Mouse (Mus musculus): ENCODE results near the gene Zyg11b. TPM values are rescaled to one million over a fixed set of nuclear protein-coding genes. Genes with fewer than 3 reads are reported as not detected.

Zyg11b gene
- polyA plus RNA-seq, 1 experiment from 2014 or later: 6.3 TPM

Other genes with a start within 250 kb of the Zyg11b start
- gene Podn, start 204.7 kb downstream of the Zyg11b start, polyA plus RNA-seq (2015; fragmentation: Nextera tagmentation; extraction: Ambion mirVana): 0.05 and 0.29 TPM in 2 replicates
- 169 and 185 TPM in 2 replicates for gene Scp2, start 156.1 kb downstream of the Zyg11b start, polyA plus RNA-seq (2015; fragmentation: Nextera tagmentation; extraction: Ambion mirVana)
- 18.5 and 21.1 TPM in 2 replicates for gene Echdc2, start 135.7 kb downstream of the Zyg11b start, polyA plus RNA-seq (2015; fragmentation: Nextera tagmentation; extraction: Ambion mirVana)
- gene Zyg11a, start 83.0 kb downstream of the Zyg11b start, polyA plus RNA-seq (2015; fragmentation: Nextera tagmentation; extraction: Ambion mirVana): 0.08 TPM in 2 replicates
- 37.1 and 41.6 TPM in 2 replicates for gene Coa7, start 27.0 kb upstream of the Zyg11b start, polyA plus RNA-seq (2015; fragmentation: Nextera tagmentation; extraction: Ambion mirVana)
- gene Shisal2a, start 82.3 kb upstream of the Zyg11b start, polyA plus RNA-seq (2015; fragmentation: Nextera tagmentation; extraction: Ambion mirVana): 1.1 and 1.8 TPM in 2 replicates
- gene Gpx7, start 105.9 kb upstream of the Zyg11b start, polyA plus RNA-seq (2015; fragmentation: Nextera tagmentation; extraction: Ambion mirVana): 61.6 and 61.9 TPM in 2 replicates
- 44.4 and 45.6 TPM in 2 replicates for gene Tut4, start 158.3 kb upstream of the Zyg11b start, polyA plus RNA-seq (2015; fragmentation: Nextera tagmentation; extraction: Ambion mirVana)

All from heart, embryonic 13.5 days (tissue).